Mouse (Mus musculus): ENCODE data around the gene Ccdc148. TPM values are rescaled to one million over a fixed set of nuclear protein-coding genes. Genes with fewer than 3 reads are reported as not detected.

Gene Ccdc148
- total and polyA plus RNA-seq, 3 experiments: not detected

- Histone ChIP-seq H3K36me3 (ENCODE audit: control insufficient read depth in 1 of 2, insufficient read depth in 2 of 2, low read length in 2 of 2) (no peaks in the 10 kb centered on the region), H3K27me3 (ENCODE audit: control insufficient read depth in 1 of 2, insufficient read depth in 2 of 2, low read length in 2 of 2) (no peaks in the 10 kb centered on the region), H3K4me3 (ENCODE audit: control insufficient read depth in 1 of 2, insufficient read depth in 1 of 2, low read depth in 2 of 2, low read length in 2 of 2) (no peak overlapping the region), H3K27ac (ENCODE audit: control insufficient read depth, low read depth, low read length) (no peak overlapping the region), H3K79me2 (ENCODE audit: control insufficient read depth, insufficient read depth, low read length, poor library complexity) (no peaks in the 10 kb centered on the region), H3K9ac (ENCODE audit: control insufficient read depth, low read depth, low read length, poor library complexity, severe bottlenecking) (no peak overlapping the region), H3K9me3 (replicated peaks; ENCODE audit: insufficient read depth, low read length) (no peaks in the 10 kb centered on the region), H3K4me1 (ENCODE audit: control insufficient read depth in 1 of 2, insufficient read depth in 2 of 2, low read length in 2 of 2) (no peaks in the 10 kb centered on the region)
- no peak for TF ChIP-seq NELFE (IDR thresholded peaks at IDR 0.05; ENCODE audit: low read depth, low read length)
- TF ChIP-seq EP300 (IDR thresholded peaks at IDR 0.05; ENCODE audit: low read depth in 1 of 2, low read length in 2 of 2): no peak
- TF ChIP-seq POLR2AphosphoS2 (IDR thresholded peaks at IDR 0.05; ENCODE audit: low read length): no peak
- no peak for TF ChIP-seq SIN3A (IDR thresholded peaks at IDR 0.05; ENCODE audit: low read length)
- TF ChIP-seq GATA1 (IDR thresholded peaks at IDR 0.05; ENCODE audit: low read depth, low read length): no peak
- TF ChIP-seq USF1 (IDR thresholded peaks at IDR 0.05; ENCODE audit: low read depth, low read length): no peak
- no peak for TF ChIP-seq RCOR1 (IDR thresholded peaks at IDR 0.05; ENCODE audit: low read depth, low read length)
- no peak for TF ChIP-seq UBTF (IDR thresholded peaks at IDR 0.05; ENCODE audit: borderline replicate concordance, insufficient read depth, low read depth, low read length)
- no peak for TF ChIP-seq ETS1 (IDR thresholded peaks at IDR 0.05; ENCODE audit: low read depth, low read length)
- TF ChIP-seq ZC3H11A (IDR thresholded peaks at IDR 0.05; ENCODE audit: low read depth, low read length): no peak
- no peak for TF ChIP-seq BHLHE40 (IDR thresholded peaks at IDR 0.05; ENCODE audit: borderline replicate concordance, low read depth, low read length)
- TF ChIP-seq TBP (IDR thresholded peaks at IDR 0.05; ENCODE audit: low read depth, low read length): no peak
- TF ChIP-seq TCF12 (IDR thresholded peaks at IDR 0.05; ENCODE audit: low read depth, low read length): no peak
- no peak for TF ChIP-seq ELF1 (IDR thresholded peaks at IDR 0.05; ENCODE audit: low read depth, low read length)
- TF ChIP-seq MAZ (IDR thresholded peaks at IDR 0.05; ENCODE audit: low read depth, low read length): no peak
- TF ChIP-seq NRF1 (IDR thresholded peaks at IDR 0.05; ENCODE audit: insufficient read depth, low read depth, low read length, poor library complexity, severe bottlenecking): no peak
- TF ChIP-seq MEF2A (IDR thresholded peaks at IDR 0.05; ENCODE audit: extremely low read depth, insufficient replicate concordance, low read depth, low read length, poor library complexity, severe bottlenecking): no peak
- TF ChIP-seq MXI1 (IDR thresholded peaks at IDR 0.05; ENCODE audit: low read depth, low read length): no peak
- no peak for TF ChIP-seq HCFC1 (IDR thresholded peaks at IDR 0.05; ENCODE audit: low read depth, low read length)
- DNase-seq (ENCODE audit: low read depth, low spot score): no peak
Measured at GRCm38 (mm10) chr2:58971507-58972275, 188.8 kb downstream of the Ccdc148 start.

All from MEL (cell line).